Mouse (Mus musculus): Measurements from ENCODE around the gene Celf2. TPM values are rescaled to one million over a fixed set of nuclear protein-coding genes. Genes with fewer than 3 reads are reported as not detected.

The Celf2 gene
- total RNA-seq, 2 experiments from 2014 or later, result 20.0 to 40.5 TPM

DNA sequence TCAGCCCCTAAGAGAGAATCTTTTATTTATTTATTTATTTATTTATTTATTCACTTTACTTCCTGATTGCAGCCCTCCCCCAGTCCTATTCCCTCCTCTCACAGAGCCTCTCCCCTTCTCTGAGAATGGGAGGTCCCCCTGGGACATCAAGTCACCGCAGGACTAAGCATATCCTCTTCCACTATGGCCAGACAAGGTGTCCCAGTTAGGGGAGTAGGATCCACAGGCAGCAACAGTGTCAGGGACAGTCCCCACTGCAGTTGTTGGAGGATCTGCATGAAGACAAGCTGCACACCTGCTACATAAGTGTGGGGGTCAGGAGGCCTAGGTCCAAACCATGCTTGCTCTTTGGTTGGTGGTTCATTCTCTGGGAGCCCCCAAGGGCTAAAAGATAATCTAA lies 686.3 kb downstream of the Celf2 start:
- ATAC-seq (replicated peaks; ENCODE audit: low FRiP score, poor library complexity, severe bottlenecking), result no peak

DNA sequence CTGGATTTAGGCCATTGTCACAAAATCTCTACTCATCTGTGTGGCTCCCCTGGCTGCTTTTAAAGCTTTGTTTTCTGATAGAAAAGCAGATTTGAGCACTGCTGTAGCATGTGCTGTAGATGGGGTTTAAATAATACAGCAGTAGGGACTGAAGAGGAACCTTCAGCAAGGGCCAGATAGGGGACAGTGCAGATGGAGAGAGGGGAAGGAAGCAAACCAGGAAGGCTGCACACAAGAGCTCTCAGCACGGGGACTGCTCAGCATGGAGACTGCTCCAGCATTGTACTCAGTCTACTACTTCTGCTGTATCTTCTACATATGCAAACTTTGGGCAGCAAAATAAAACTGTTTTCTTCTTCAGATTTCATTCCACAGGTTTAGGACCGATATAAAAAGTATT lies 687.8 kb downstream of the Celf2 start:
- ATAC-seq (replicated peaks; ENCODE audit: low FRiP score, poor library complexity, severe bottlenecking), result no peak

DNA sequence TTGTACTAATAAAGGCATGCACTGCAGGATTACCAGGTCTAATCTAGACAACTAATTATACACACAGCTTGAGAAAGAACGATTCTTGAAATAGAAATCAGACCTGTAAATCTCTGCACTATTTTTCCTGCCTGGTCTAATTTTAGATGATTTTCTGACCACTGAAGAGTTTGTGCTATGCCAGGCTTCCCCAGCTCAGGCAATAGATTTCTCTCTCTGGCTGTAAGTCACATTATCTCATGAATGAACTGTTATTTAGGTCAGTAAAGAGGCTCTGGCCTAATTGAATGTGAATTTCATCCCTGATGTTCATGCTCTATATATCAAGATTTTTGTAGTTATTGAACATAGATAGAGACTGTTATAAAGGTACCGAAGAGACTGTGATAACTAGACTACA lies 694.1 kb downstream of the Celf2 start:
- ATAC-seq (replicated peaks; ENCODE audit: low FRiP score, poor library complexity, severe bottlenecking), result no peak

DNA sequence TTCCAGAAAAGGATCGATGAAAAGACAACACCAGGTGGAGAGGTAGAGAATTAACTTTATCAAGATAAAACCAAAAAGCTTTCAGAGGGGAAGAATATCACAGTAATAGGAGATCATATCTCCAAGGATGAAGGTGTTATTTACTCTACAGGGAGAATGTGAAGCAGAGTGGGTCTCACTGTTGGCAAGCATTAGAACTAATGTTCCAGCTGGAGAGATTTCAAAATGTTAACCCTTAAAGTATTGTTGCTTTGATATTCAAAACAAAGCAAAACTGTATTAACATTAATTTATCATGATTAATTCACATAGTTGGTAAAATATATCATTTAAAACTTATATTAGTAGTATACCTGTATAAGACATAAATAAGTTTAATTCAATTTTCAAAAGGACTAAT lies 700.6 kb downstream of the Celf2 start:
- ATAC-seq (replicated peaks; ENCODE audit: low FRiP score, poor library complexity, severe bottlenecking), result no peak

DNA sequence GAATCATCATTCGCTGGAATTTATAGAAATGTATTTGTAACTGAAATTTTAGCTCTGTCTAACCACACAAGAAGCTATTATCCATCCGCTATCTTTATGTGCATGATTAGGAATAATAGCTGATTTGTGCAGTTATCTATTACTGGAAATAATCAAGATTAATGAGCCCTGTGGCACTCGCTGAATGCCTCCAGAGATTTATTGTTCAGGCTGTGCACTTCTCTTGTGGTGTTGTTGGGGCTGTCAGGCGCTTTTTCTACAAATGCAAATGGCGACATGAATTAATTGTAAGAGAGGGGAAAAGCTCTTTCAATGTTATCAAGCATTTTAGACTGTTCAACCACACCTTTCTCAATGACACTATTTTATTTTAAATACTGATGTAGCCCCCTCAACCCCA lies 712.6 kb downstream of the Celf2 start:
- no peak for ATAC-seq (replicated peaks; ENCODE audit: low FRiP score, poor library complexity, severe bottlenecking)

DNA sequence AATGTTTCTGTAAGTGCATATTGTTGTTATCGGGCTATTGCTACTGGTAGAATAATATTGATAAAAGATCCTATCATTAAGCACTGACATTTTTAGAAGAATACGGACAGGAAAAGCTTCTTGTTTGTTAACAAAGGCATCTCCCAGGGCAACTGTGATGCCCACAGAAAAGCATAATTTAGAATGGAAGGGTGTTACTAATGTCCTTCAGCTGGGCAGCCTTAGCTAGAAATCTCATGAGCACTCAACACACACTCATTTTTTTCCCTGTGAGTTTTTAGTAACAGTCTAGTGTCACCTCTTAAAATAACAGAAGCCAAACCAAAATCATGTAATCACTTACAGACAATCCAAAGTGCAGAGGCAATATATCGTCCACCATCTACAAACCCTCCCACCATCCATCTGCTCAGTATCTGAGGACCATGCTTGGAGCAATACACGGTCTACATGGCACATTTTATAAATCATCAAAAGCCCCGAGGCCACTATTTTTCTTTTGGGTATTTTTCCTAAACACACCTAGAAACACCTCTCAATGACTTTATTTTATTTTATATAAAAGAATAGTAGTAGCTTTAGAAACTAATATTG lies 713.3 kb downstream of the Celf2 start:
- ATAC-seq (replicated peaks; ENCODE audit: low FRiP score, poor library complexity, severe bottlenecking), result no peak

DNA sequence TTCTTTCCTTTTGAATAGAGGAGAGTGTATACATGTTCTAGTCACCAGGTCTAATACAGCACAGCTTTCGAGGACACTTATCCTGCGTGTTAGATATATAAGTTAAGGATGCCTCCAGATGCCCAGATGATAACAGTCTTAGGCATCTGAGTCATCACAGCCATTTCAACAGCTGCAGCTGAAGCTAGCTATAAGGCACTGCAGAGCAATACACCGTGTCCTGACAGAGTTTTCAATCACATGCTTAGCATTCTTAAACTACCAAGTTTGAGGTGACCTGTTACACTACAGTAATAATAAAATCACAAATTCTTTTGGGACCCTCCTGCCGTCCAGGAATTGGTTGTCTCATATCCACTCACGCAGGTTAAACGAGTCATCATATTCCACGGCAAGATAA lies 714.5 kb downstream of the Celf2 start:
- no peak for ATAC-seq (replicated peaks; ENCODE audit: low FRiP score, poor library complexity, severe bottlenecking)

DNA sequence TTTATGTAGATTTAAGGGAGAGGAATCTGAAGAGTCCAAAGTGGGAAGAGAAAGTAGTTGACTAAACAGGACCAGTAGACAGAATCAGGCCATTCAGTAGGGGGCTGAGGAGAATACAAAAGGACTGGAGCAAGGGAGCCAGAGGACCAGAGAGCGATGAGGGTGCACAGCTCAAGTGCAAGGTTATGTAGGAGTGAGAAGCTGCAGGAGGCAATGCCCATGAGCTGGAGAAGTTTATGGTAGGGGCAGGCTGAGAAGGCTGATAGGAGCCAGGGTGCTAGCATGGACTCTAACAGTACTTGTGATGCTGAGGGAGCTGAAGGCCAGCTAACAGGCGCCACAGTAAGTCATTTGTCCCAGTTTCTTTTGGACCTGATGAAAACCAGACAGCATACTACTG lies 718.5 kb downstream of the Celf2 start:
- ATAC-seq (replicated peaks; ENCODE audit: low FRiP score, poor library complexity, severe bottlenecking), result no peak

DNA sequence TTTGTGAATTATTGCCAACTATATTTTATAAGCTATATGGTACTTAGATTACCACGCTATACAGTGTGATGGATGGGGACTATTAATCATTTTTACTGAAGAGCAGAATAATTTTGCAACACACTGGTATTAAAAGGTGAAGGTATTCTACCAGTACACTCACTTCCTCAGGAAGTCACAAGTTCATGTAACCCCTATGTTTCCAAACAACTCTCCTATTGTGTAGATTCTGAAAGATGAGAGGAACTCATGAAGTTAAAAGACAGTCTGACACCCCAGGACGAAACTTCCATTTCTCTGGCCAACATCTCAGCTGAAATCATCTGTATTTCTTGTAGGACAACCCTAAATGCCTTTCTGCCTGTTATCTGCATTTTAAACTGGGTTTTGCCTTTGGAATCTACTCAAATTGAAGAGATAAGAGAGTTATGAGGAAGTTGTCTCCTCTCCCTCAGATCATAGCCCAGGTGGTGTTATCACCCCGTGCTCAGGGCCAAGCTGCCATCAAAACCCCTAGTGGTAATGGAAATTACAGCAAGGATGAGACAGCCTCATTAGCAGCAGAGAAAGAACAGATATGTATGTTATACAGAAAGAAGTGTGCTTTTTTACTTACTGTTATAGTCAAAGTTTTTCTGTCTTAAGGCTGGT lies 722.7 kb downstream of the Celf2 start:
- ATAC-seq (replicated peaks; ENCODE audit: low FRiP score, poor library complexity, severe bottlenecking), result no peak

DNA sequence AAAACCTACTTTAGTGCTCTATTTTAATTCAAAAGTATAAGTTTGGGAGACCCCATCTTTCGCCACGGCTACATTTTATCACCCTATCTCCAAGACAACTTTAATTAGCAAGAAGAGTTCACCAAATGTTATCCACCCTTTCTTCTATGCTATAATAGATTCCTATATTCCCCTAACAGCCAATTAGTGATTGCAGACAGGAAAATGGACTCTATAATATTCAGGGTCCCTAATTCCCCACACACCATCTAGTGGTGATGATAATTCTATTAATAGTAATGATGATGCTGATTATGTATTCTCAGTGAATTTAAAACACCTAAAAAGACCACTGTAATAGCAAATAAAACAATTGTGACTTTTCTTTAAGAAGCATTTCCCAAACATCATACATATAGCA lies 739.1 kb downstream of the Celf2 start:
- no peak for ATAC-seq (replicated peaks; ENCODE audit: low FRiP score, poor library complexity, severe bottlenecking)

DNA sequence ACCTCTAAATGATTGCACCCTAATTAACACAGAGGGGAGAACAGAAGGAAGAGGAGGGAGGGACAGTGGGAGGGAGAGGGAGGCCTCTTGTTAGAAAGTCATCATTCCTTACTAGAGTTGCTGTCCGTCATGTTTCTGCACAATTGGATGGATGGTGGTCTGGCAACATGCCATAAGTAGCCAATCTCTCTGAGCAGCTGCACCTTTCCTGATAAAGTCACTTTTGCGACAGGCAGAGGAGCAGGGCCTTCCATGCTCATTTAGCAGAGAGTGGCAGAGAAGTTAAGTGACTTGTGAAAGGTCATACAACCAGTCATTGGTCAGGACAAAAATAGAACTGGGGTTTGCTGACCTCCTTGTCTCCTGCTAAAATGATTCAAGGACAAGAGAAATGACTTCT lies 747.0 kb downstream of the Celf2 start:
- ATAC-seq (replicated peaks; ENCODE audit: low FRiP score, poor library complexity, severe bottlenecking), result no peak; the same call in 1 of the 2 replicates

DNA sequence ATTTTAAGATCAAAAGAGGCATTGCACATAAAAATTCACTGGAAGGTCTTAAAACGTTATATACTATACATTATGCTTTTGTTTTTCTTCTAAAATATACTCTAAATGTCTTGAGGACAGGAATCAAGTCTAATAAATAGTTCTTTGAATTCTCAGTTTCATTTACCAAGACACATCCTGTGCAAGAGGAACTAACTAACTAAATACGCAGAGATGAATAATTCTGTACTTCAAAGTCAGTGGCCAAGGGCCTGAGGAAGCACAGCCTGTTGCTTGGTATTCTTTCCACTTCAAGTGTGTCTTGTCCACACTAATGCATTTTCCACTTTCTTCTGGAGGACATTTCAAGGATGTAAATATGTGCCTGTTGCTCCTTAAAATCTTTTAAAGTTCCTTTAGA lies 766.2 kb downstream of the Celf2 start:
- ATAC-seq (replicated peaks; ENCODE audit: low FRiP score, poor library complexity, severe bottlenecking), result no peak

DNA sequence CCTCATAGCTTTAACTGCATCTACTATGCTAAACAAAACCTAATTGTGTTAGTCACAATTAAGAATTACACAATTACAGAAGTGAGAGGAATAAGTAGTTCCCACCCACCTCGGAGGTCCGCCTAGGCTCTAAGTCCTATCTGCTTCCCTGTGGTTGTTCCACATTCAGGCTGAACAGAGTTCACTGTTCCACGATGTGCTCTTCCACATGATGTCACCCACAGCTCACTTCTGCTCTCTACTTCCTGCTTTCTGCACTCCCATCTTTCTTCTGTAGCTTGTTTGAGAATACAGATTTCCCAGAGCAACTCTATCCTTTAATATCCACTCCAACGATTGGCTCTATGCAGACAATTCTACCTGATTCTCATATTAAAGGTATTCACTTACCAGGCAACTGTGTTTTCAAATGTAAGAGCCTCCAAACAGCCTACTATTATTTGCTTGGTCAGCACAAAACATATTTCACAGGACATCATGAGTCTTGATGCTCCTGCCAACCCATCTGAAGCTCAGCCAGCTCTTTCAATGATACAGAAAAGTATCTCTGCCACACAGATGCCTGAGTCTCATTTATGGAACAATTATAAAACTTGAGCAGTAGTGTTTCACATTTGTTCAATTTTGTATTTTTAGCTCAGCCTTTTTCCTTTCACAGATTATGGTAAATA lies 769.2 kb downstream of the Celf2 start:
- ATAC-seq (replicated peaks; ENCODE audit: low FRiP score, poor library complexity, severe bottlenecking), result no peak

DNA sequence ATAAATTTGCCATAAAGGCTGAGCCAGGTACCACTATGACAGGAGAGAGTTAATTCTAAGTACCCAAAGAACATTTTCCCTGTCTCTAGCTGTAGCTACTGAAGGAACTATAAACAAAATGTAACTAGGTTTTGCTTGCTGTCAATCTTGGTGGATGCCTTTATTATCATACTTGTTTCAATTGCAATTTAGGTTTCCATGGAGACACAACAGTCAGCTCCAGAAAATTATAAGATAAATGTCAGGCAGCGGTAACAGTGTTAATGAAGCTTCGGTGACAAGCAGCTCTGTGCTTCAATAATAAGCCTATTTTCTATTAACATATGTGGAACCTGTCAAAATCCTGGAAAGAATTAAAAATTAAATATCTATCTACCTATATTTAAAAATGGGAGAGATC lies 777.3 kb downstream of the Celf2 start:
- no peak for ATAC-seq (replicated peaks; ENCODE audit: low FRiP score, poor library complexity, severe bottlenecking)

DNA sequence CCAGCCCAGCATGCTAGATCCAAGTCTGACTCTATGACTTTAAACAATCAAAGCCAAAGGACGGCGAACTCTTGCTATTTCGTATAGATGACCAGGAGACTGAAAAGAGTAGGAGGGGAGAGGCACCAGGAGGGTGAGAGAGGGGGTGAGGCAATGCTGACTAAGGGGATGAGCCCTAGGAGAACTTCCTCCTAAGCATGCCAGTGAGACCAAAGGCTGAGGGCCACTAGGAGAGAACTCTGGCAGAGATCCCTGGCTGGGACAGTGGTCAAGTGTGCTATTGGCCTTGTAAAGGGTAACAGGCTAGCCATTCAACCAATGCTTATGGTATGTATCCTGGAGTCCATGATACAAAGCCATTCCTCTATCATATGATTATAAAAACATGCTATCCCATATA lies 778.5 kb downstream of the Celf2 start:
- ATAC-seq (replicated peaks; ENCODE audit: low FRiP score, poor library complexity, severe bottlenecking), result no peak

DNA sequence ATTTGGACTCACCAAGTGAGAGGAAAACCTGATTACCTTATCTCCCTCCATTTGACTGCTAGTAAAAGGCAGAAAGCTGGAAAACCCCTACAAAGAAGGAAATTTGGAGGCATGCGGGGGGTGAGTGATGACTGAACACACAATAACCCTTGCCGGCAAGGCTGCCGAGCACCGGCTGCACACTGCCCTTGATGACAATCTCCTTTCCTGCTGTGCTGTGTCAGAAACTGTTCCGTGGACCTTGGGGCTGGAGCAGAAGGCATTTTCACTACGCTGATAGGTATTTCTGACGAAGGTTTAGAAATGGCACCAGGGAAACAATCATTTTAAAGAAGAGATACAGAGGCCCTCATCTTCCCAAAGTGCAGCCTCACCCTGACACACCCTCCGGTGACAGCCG lies 779.4 kb downstream of the Celf2 start:
- no peak for ATAC-seq (replicated peaks; ENCODE audit: low FRiP score, poor library complexity, severe bottlenecking)

DNA sequence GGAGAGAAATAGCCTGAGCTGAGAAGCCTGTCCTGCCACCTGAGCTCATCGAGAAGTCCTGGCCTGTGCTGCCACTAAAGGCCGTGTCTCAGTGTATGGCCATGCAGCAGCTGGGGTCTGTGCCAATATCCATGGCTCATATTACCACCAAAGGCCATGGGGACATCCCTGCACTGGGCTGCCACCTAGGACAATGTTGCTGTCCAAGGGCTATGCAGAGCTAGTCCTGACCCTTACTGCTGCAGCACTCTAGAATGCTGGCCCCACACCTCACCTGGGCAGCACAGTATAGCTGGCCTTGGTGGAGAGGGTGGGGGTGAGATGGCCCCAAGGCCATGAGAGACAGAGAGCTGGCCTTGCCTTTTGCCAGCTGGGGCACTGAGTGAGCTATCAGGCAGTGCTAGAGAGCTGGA lies 780.5 kb downstream of the Celf2 start:
- 0 out of 2 replicates have a peak, but pooled peaks have one; percentile 25 for ATAC-seq (replicated peaks; ENCODE audit: low FRiP score, poor library complexity, severe bottlenecking)

DNA sequence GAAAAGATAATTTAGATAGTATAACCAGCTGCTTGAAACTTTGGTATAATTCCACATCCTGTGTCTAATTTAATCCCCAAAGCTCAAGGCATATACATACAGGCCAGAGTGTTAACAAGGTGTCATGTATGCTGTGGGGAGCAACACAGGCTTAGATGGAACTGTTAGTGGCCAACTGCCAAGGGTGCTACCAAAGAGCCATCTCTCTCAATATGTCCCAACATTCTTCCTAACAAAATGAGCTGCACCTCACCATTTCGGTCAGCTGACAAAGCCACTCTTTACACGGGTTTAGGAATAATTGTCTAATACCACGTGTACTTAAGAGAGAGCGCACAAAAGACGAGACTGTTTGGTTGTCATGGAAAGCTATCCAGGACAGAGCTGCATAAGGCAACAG lies 782.0 kb downstream of the Celf2 start:
- ATAC-seq (replicated peaks; ENCODE audit: low FRiP score, poor library complexity, severe bottlenecking), result no peak

DNA sequence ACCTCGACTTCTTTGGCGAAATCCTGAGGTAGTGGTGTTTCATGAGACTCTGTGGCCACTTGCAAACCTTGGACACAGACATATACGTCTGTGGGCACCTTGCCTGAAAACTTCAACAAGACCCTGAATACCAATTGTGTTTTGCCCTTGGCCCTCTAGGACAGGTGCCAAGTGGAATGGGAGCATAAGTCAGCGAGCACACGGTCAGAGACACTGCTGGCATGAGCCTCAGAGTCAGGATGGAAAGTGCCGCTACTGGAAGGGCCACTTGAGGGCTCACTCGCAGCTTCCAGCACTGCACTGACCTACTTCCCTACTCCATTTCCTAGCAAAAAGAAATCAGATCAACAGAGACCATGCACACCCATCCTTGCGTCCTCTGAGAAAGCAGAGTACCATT lies 783.3 kb downstream of the Celf2 start:
- ATAC-seq (replicated peaks; ENCODE audit: low FRiP score, poor library complexity, severe bottlenecking), result no peak

DNA sequence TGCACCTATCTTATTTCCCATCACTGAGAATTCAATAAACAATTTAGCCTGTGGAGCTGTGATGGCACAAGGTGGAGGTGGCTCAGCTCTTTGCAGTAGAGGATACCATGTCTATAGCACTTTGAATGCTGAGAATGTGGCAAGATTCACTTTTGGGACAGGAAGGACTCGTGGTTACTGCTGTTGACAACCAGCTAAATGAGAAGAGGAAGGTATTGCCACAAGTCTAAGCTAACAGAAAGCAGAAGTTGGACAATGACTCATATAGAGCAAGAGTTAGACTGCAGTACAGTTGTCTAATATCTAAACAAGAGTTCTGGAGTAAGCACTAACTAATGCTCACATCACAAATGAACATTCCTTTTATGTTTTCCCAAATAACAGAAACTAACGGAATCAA lies 785.8 kb downstream of the Celf2 start:
- no peak for ATAC-seq (replicated peaks; ENCODE audit: low FRiP score, poor library complexity, severe bottlenecking)

Measured in erythroblast, adult 5-6 weeks (primary cell).